Mouse (Mus musculus) olfactory bulb, adult 2 months (tissue): ENCODE measurements around the gene Kcnh5.
A peak's percentile ranks its signal among the peaks of the same experiment; 100 is the strongest.

ENCODE experiments used
- CTCF ChIP-seq: fragments of 200-500 bp; IDR thresholded peaks from 2 replicates; pipeline ENCODE4 v1.5.1; 2012; ENCODE audit warnings: low read depth, mild to moderate bottlenecking, low read length, moderate library complexity; ENCODE audit not compliant: insufficient read depth
- POLR2A ChIP-seq: fragments of 200-500 bp; IDR thresholded peaks from 2 replicates; pipeline ENCODE4 v1.6.1; 2012; ENCODE audit warnings: mild to moderate bottlenecking, low read depth, low read length, moderate library complexity; ENCODE audit not compliant: insufficient read depth

- TF ChIP-seq CTCF, result no peak
- TF ChIP-seq POLR2A, result peak; percentile 45
Observed at GRCm38 (mm10) chr12:75176691-75177645, at the start of gene Kcnh5.
